Mouse (Mus musculus) liver (tissue): ENCODE results near the gene Olfr868.

ENCODE experiments used
- DNase-seq: peaks from one replicate; pipeline ENCODE4 v3.0.0-alpha.2; 2020; ENCODE audit warnings: mixed read lengths

Olfr868 gene

DNA sequence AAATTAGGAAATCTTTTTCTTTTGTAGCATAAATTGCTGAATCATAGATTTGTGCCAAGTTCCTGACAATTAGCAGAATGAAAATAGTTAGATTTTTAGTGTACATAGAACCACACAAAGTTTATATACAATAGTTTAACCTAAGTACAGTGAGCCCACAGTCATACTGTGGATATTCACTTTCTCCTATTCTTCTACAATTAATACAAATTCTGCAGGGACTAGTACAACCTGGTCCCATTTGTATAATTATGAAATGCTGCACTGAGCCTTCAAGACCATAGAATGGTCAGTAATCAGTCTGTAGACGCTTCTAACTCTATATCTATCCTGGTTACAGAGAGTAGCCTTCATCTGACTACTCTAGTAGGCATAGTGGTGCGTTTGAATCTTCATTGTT is at the start of gene Olfr868:
Gene Olfr868, plus strand, starts transcription at position 301 of the 400 bp plus-strand sequence.
- no peak for DNase-seq

DNA sequence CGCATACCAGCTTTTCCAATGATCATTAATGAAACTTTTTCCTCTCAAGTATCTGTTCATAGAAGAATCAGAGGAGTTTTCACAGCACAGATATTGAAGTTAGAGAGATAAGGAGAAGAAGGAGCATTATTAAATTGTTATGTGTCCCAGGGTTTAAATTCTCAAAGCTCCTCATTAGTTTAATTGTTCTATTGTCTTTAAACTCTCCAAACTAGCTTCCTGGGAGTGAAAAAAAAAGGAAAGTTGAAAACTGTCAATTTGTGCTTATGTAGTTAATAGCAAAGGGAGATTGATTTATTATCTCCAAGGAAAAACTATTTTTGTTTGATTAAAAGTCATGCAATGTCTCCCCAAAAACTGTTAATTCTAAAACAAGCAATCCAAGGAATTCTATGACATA is 41.0 kb upstream of the Olfr868 start, which contains the start of gene Olfr867:
Gene Olfr867, minus strand, starts transcription at position 101 of the 400 bp plus-strand sequence.
- no peak for DNase-seq

DNA sequence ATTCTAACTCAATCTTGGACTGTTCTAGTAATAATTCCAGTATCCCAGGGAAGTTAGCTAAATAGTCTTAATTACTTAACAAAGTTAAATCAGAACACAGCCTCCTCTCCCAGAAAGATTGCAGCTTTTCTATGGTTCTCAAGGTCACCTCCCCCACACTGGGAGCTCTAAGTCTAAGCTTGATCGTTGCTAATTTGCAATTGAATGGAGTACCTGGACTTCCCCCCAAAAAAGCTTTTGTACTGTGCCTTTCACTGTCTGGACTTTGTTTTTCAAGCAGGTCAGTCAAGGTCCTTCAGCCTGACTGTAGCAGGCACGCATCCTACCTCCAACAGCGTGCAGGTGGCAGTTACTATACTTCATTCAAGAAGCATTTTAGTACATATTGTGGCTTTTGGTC is 28.2 kb upstream of the Olfr868 start:
- no peak for DNase-seq

DNA sequence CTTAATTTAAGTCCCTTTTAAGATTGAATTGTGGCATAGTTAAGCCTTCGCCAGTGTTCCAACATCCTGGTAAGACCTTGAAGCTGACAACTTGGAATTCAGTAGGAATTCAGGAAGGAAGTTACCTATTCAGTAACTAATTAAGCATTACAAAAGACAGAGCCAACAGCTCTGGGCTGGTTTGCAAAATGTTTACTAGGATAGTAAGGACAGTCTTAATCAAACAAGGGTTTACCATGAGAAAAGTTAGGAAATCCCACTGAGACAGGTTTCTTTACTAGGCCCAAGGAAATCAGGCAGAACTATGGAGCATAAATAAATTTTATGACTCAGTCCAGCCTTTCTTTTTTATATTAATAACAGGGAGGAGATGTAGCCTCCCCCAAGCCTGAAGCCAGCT is 27.1 kb upstream of the Olfr868 start:
- no peak for DNase-seq

DNA sequence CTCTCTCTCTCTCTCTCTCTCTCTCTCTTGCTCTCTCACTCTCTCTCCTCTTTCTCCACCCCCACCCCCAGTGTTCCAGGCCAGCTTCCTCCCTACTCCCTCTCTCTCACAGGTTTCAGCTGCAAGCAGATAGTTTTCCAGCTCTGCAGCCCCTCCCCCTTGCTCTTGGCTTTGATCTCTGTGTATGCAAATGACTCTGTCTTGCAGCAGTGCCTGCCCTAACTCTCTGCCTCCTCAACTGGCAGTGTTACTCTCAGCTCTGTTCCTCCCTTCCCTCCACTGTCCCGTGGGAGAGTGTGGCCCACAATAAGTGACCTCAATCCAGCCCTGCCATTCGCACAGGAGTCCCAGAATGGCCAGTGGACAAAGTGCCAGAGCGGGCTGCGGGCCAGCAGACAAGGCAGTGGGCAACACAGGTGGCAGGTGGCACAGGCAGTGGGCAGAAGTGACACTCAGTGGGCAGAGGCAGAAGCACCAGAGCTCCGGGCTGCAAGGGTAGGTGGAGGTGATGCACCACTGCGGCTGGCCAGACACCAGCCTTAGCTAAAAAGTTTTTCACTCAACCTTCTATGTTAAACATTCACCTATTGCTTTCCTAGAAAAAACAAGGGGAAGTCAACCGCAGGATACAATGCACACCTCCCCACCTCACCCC is 24.8 kb upstream of the Olfr868 start:
- DNase-seq, result no peak

DNA sequence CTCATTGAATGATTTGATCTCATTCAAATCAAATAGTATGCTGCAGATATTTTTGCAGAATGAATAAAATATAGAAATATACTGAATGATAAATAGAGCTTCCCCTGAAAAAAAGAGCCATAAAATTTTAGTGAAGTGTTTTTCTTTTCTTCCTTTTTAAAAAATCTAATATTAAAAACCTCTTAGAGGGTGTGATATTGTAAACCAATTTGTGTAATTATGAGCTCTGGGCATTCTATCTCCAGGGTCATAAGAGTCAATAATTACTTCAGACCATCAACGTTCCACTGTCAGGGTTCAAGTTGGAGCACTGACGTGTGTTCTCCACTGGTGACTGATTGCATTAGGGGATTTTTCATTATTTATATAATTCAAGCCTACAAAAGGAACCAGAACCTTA is 30.3 kb downstream of the Olfr868 start, which contains the start of gene Olfr869:
Gene Olfr869, plus strand, starts transcription at position 301 of the 400 bp plus-strand sequence.
- no peak for DNase-seq

DNA sequence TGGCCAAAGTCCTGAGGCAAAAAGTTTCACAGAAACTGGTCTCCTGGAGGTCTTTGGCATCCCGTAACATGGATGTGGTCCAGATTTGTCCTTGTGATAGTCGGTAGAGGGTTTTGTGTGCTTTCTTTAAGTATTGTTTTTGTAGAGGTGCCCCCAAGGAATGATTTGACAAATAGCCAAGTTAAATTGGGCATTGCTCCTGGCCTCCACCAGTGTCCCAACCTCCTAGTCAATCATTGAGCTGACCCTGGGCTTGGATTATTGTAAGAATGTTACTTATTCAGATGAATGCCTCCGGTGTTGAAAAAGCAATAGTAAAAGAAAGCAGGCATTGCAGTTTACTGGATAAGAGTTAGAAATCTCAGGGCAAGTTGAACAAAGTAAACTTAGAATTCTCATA is 51.3 kb downstream of the Olfr868 start:
- no peak for DNase-seq
